Mouse (Mus musculus) bone marrow, adult 2 months (tissue): Measurements from ENCODE around the gene Aox3.

ENCODE experiments used
- CTCF ChIP-seq: fragments of 200-500 bp; IDR thresholded peaks from 2 replicates; pipeline ENCODE4 v1.5.1; 2011; ENCODE audit warnings: low read length, control low read depth; ENCODE audit not compliant: control insufficient read depth, insufficient read depth
- POLR2A ChIP-seq: fragments of 200-500 bp; IDR thresholded peaks from 2 replicates; pipeline ENCODE4 v1.6.1; 2011; ENCODE audit warnings: low read depth, mild to moderate bottlenecking, control low read depth, low read length, borderline replicate concordance; ENCODE audit not compliant: control insufficient read depth

DNA sequence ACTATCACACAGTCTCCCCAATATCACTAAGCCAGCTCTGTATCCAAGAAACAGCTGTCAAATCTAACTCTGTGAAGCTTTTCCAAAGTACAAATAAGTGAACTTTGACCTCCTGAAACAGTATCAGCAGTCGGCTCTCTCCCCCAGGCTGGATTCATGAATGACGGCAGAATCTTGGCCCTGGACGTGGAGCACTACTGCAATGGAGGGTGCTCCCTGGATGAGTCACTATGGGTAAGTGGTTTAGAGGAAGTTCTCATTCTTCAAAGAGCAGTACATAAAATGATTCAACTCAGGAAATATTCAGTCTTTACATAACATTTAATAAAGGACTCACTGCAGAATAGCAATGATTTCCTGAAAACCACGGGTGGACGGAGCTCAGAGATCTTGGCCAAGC lies 31.6 kb upstream of the Aox3 start:
- no peak for TF ChIP-seq CTCF
- no peak for TF ChIP-seq POLR2A
